Mouse (Mus musculus): ENCODE measurements around the gene Abi1. TPM values are rescaled to one million over a fixed set of nuclear protein-coding genes. Genes with fewer than 3 reads are reported as not detected.
A peak's percentile ranks its signal among the peaks of the same experiment; 100 is the strongest.
"Not testable (repeated sequence)": the region's sequence is repeated elsewhere in the genome, so short reads cannot be mapped to it uniquely, and the experiment has no call there.

Gene Abi1
- polyA plus RNA-seq, 1 experiment from 2014 or later: 34.7 TPM

DNA sequence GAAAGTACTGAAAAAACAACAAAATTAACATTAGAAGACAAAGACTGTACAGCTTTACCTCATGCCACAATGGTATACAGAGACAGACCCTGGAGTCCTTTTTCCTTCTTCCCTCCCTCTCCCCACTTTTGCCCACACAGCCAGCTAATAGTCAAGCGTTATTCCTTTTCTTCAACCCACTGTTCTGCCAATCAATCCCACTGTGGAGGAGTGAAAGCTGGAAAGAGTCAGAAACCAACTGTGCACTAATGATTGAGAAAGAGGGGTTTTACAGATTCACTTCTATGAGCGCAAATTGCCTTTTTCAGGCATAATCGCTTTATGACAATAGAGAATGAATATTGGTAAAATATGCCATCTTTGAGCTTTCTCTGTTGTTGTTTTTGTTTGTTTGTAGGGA lies 17.0 kb downstream of the Abi1 start:
- Histone ChIP-seq H3K9me3 (no peaks in the 10 kb centered on the region), H3K36me3 (no peaks in the 10 kb centered on the region; the same call in 1 of the 2 replicates), H3K4me1 (peaks cover 8% of the 10 kb centered on the region; the same call in 1 of the 2 replicates), H3K27me3 (ENCODE audit: insufficient read depth, poor library complexity, severe bottlenecking) (no peaks in the 10 kb centered on the region), H3K4me3 (no peak overlapping the region), H3K27ac (no peak overlapping the region)
- DNase-seq (ENCODE audit: low spot score): no peak
- WGBS: 88% methylated on average over 3 of the region's 3 CpGs

DNA sequence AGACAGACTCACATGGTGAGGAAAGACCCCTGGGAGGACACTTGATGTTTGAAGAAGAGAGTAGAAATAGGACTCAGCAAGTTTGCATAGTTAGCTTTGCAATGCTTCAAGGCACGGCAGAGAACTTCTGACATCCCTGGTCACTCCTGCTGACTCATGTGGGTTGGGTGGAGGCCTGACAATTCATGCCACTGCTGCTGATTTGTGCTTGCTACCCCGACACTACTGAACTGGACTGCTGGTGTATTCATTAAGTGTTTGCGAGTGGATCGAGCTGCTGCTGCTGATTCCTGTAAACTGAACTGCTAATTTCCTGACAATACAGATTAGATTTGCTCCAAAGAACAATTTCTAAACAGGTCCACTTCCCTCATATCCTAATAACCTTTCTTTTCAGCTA lies 18.3 kb downstream of the Abi1 start:
- no peaks in the 10 kb centered on the region for H3K9me3 ChIP-seq
- DNase-seq (ENCODE audit: low spot score): peak; percentile 78
- no peaks in the 10 kb centered on the region; the same call in 1 of the 2 replicates for H3K36me3 ChIP-seq
- no peak overlapping the region for H3K27ac ChIP-seq
- H3K27me3 ChIP-seq (ENCODE audit: insufficient read depth, poor library complexity, severe bottlenecking): no peaks in the 10 kb centered on the region
- H3K4me3 ChIP-seq: no peak overlapping the region
- H3K4me1 ChIP-seq: peaks cover 6% of the 10 kb centered on the region; the same call in 1 of the 2 replicates
- WGBS: 48% methylated on average over 4 of the region's 4 CpGs

GRCm38 (mm10) chr2:23021320-23021719 lies 18.7 kb downstream of the Abi1 start:
- H3K27me3 ChIP-seq (ENCODE audit: insufficient read depth, poor library complexity, severe bottlenecking): no peaks in the 10 kb centered on the region
- no peak overlapping the region for H3K4me3 ChIP-seq
- no peaks in the 10 kb centered on the region; the same call in 1 of the 2 replicates for H3K36me3 ChIP-seq
- H3K4me1 ChIP-seq: peaks cover 2% of the 10 kb centered on the region; the same call in 1 of the 2 replicates
- no peak for DNase-seq (ENCODE audit: low spot score)
- no peak overlapping the region for H3K27ac ChIP-seq
- no peaks in the 10 kb centered on the region for H3K9me3 ChIP-seq
- WGBS: 92% methylated on average over 4 of the region's 4 CpGs

GRCm38 (mm10) chr2:23019170-23019569 lies 20.9 kb downstream of the Abi1 start:
- Histone ChIP-seq H3K4me1 (peaks cover 11% of the 10 kb centered on the region), H3K27ac (no peak overlapping the region), H3K36me3 (no peaks in the 10 kb centered on the region; the same call in 1 of the 2 replicates), H3K27me3 (ENCODE audit: insufficient read depth, poor library complexity, severe bottlenecking) (no peaks in the 10 kb centered on the region), H3K9me3 (no peaks in the 10 kb centered on the region), H3K4me3 (no peak overlapping the region)
- WGBS: 75% methylated on average over 2 of the region's 2 CpGs
- no peak for DNase-seq (ENCODE audit: low spot score)

DNA sequence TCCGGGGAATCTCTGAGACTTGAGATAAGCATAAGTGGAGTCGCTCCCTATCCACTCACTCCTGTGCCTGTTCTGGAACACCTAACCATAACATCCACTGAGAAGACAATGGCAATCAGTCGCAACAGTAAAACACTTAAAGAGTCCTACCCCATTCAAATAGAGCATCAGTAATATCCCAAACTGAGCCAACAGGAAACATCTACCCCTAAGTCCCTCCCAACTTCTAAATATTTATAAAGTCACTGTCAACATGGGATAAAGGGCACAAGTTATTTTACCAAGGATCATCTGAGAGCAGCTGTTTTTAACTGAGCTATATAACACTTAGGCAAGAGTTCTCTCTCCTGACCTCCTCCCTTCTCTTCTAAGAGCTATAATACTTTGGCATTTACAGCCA lies 23.9 kb downstream of the Abi1 start:
- Histone ChIP-seq H3K9me3 (no peaks in the 10 kb centered on the region), H3K4me1 (peaks cover 8% of the 10 kb centered on the region), H3K27me3 (ENCODE audit: insufficient read depth, poor library complexity, severe bottlenecking) (no peaks in the 10 kb centered on the region), H3K27ac (no peak overlapping the region), H3K36me3 (no peaks in the 10 kb centered on the region; the same call in 1 of the 2 replicates), H3K4me3 (no peak overlapping the region)
- 55% methylated on average over 3 of the region's 3 CpGs for WGBS
- no peak for DNase-seq (ENCODE audit: low spot score)

GRCm38 (mm10) chr2:23015335-23015734 lies 24.7 kb downstream of the Abi1 start:
- no peaks in the 10 kb centered on the region; the same call in 1 of the 2 replicates for H3K36me3 ChIP-seq
- H3K4me3 ChIP-seq: no peak overlapping the region
- H3K9me3 ChIP-seq: no peaks in the 10 kb centered on the region
- DNase-seq (ENCODE audit: low spot score): no peak
- peaks cover 8% of the 10 kb centered on the region for H3K4me1 ChIP-seq
- 41% methylated on average over 18 of the region's 18 CpGs for WGBS
- H3K27ac ChIP-seq: no peak overlapping the region
- no peaks in the 10 kb centered on the region for H3K27me3 ChIP-seq (ENCODE audit: insufficient read depth, poor library complexity, severe bottlenecking)

DNA sequence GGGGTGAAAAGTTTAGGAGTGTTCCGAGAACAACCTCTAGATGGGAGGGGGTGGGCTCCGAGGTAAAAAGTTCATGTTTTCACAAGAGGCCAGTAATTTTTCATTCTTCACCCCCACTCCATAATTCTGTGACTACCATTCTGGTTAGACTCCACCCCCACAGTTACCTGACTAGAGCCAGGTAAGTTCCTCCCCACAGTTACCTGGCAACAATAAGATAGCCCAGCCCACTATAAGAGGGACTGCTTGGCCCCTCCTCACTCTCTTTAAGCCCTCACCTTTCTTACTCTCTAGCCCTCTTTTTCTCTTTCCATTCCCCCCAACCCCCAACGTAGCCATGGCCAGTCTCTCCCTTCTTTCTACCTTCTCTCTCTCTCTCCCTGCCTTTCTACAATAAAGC lies 25.1 kb downstream of the Abi1 start:
- not testable (repeated sequence) for DNase-seq (ENCODE audit: low spot score); H3K27ac ChIP-seq; H3K27me3 ChIP-seq (ENCODE audit: insufficient read depth, poor library complexity, severe bottlenecking); H3K36me3 ChIP-seq; H3K4me1 ChIP-seq; H3K4me3 ChIP-seq; H3K9me3 ChIP-seq
- 61% methylated on average over 2 of the region's 3 CpGs for WGBS

GRCm38 (mm10) chr2:23008256-23008655 lies 31.8 kb downstream of the Abi1 start:
- WGBS: 87% methylated on average over 1 of the region's 1 CpGs
- no peak for DNase-seq (ENCODE audit: low spot score)
- Histone ChIP-seq H3K4me3 (no peak overlapping the region), H3K27ac (no peak overlapping the region), H3K4me1 (peaks cover 4% of the 10 kb centered on the region; the same call in 1 of the 2 replicates), H3K36me3 (peaks cover 9% of the 10 kb centered on the region), H3K27me3 (ENCODE audit: insufficient read depth, poor library complexity, severe bottlenecking) (no peaks in the 10 kb centered on the region), H3K9me3 (no peaks in the 10 kb centered on the region)

DNA sequence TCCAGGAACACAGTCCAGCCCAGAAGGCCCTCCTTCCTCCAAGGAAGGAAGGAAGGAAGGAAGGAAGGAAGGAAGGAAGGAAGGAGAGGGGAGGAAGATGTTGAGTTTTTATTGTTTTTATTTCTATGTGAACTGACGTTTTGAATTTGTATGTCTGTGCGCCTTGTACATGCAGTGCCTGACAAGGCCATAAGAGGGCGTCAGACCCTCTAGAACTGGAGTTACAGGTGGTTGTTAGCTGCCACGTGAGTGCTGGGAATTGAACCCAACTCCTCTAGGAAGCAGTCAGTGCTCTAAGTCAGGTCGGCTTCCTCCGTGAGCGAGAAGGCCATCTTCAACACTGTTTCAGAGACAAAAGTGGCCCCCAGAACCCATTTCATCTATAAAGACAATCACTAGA lies 32.5 kb downstream of the Abi1 start:
- H3K36me3 ChIP-seq: peaks cover 9% of the 10 kb centered on the region
- H3K9me3 ChIP-seq: no peaks in the 10 kb centered on the region
- H3K27me3 ChIP-seq (ENCODE audit: insufficient read depth, poor library complexity, severe bottlenecking): no peaks in the 10 kb centered on the region
- 83% methylated on average over 7 of the region's 7 CpGs for WGBS
- no peak overlapping the region for H3K27ac ChIP-seq
- H3K4me3 ChIP-seq: no peak overlapping the region
- no peak for DNase-seq (ENCODE audit: low spot score)
- peaks cover 4% of the 10 kb centered on the region; the same call in 1 of the 2 replicates for H3K4me1 ChIP-seq

- H3K27me3 ChIP-seq (ENCODE audit: insufficient read depth, poor library complexity, severe bottlenecking): no peaks in the 10 kb centered on the region
- DNase-seq (ENCODE audit: low spot score): no peak
- WGBS: 73% methylated on average over 2 of the region's 2 CpGs
Observed at GRCm38 (mm10) chr2:23007149-23007548, 32.9 kb downstream of the Abi1 start.

DNA sequence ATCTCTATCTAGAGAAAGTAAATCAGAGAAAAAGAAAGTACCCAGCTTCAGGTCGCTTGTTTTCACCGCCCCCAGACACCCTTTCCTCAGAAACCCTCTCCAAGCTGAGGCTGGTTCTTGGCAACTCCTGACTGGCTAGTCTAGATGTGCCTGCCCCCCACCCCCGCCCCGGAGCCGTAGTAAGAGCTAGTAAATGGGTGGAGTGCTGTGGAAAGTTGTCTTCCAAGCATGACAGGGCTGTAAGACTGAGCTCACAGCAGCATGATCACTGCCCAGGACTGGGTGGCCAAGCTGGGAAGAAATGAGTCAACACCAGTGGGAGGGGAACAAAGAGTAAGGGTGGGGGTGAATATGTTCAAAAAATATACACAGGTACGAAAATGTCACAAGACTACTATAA lies 33.8 kb downstream of the Abi1 start:
- Histone ChIP-seq H3K27me3 (ENCODE audit: insufficient read depth, poor library complexity, severe bottlenecking) (no peaks in the 10 kb centered on the region), H3K27ac (no peak overlapping the region), H3K4me3 (no peak overlapping the region), H3K36me3 (peaks cover 9% of the 10 kb centered on the region), H3K9me3 (no peaks in the 10 kb centered on the region), H3K4me1 (peaks cover 4% of the 10 kb centered on the region; the same call in 1 of the 2 replicates)
- DNase-seq (ENCODE audit: low spot score): no peak
- 59% methylated on average over 6 of the region's 6 CpGs for WGBS

More at GRCm38 (mm10) chr2:23007149-23007548, 32.9 kb downstream of the Abi1 start:
- H3K9me3 ChIP-seq: no peaks in the 10 kb centered on the region
- no peak overlapping the region for H3K27ac ChIP-seq
- H3K36me3 ChIP-seq: peaks cover 9% of the 10 kb centered on the region
- peaks cover 4% of the 10 kb centered on the region; the same call in 1 of the 2 replicates for H3K4me1 ChIP-seq
- H3K4me3 ChIP-seq: no peak overlapping the region

DNA sequence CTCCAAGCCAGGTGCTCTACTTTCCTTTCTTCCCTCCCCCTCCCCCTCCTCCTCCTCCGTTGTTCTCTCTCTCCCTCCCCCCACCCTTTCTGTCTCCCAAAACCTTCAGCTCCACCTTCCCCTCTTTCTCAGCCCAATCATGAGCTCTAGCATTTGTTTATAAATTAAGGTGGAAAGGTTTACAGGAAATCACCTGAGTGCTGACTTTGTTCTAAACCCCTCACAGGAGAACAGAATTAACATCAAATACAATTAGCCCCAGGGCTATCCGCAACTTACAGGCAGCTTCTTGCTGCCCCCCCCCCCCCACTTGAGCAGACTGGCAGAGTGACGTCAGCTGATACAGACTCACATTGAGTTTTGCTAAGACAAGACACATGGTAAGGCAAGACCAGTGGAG lies 37.4 kb downstream of the Abi1 start:
- Histone ChIP-seq H3K27me3 (ENCODE audit: insufficient read depth, poor library complexity, severe bottlenecking) (no peaks in the 10 kb centered on the region), H3K4me3 (no peak overlapping the region), H3K27ac (no peak overlapping the region), H3K4me1 (peaks cover 15% of the 10 kb centered on the region), H3K9me3 (no peaks in the 10 kb centered on the region), H3K36me3 (peaks cover under 1% of the 10 kb centered on the region; the same call in 1 of the 2 replicates)
- WGBS: 56% methylated on average over 3 of the region's 3 CpGs
- DNase-seq (ENCODE audit: low spot score): no peak

DNA sequence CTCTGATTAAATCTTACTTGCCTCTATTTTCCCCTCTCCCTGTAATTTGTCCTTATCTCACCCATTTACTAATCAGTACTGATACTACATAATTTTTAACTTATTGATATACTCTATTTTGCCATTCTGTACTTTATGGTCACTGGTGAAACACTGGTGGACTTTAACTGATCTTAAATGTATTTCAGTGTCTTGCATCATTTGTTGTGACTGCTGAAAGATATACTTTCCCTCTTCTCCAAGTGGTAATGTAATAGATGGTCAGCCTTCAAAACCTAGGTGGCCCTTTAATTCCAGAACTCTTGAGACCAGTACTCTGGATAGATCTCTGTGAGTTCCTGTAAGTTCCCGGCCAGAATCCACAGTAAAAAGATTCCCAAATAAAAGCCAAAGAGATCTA lies 40.4 kb downstream of the Abi1 start:
- no peaks in the 10 kb centered on the region for H3K27me3 ChIP-seq (ENCODE audit: insufficient read depth, poor library complexity, severe bottlenecking)
- no peak overlapping the region for H3K4me3 ChIP-seq
- H3K36me3 ChIP-seq: no peaks in the 10 kb centered on the region
- WGBS: 76% methylated on average over 1 of the region's 1 CpGs
- H3K27ac ChIP-seq: no peak overlapping the region
- peaks cover 15% of the 10 kb centered on the region for H3K4me1 ChIP-seq
- H3K9me3 ChIP-seq: no peaks in the 10 kb centered on the region
- no peak for DNase-seq (ENCODE audit: low spot score)

GRCm38 (mm10) chr2:22998804-22999203 lies 41.2 kb downstream of the Abi1 start:
- no peak for DNase-seq (ENCODE audit: low spot score)
- no peak overlapping the region for H3K4me3 ChIP-seq
- H3K27me3 ChIP-seq (ENCODE audit: insufficient read depth, poor library complexity, severe bottlenecking): no peaks in the 10 kb centered on the region
- WGBS: 61% methylated on average over 2 of the region's 2 CpGs
- no peak overlapping the region for H3K27ac ChIP-seq
- H3K36me3 ChIP-seq: peaks cover 5% of the 10 kb centered on the region; the same call in 1 of the 2 replicates
- no peaks in the 10 kb centered on the region for H3K9me3 ChIP-seq
- peaks cover 15% of the 10 kb centered on the region for H3K4me1 ChIP-seq

Data from heart, embryonic 10.5 days (tissue).